Mouse (Mus musculus) stomach, postnatal 0 days (tissue): ENCODE data around the gene Vpreb1. TPM values are rescaled to one million over a fixed set of nuclear protein-coding genes. Genes with fewer than 3 reads are reported as not detected.

Experiments
- ATAC-seq: fragments of 200-750 bp; cut with Nextera tagmentation; 2 replicates; pipeline ENCODE4 v1.8.0; 2017; ENCODE audit not compliant: low FRiP score, low TSS enrichment
- DNase-seq: peaks from one replicate; pipeline ENCODE4 v3.0.0-alpha.2; 2016; ENCODE audit warnings: low spot score
- H3K27ac ChIP-seq: fragments of 300-500 bp; sonication (generic); replicated peaks from 2 replicates; pipeline ENCODE4 v1.5.1; 2014; ENCODE audit warnings: mild to moderate bottlenecking, control low read depth
- H3K27me3 ChIP-seq: fragments of 300-500 bp; sonication (generic); 2 replicates; pipeline ENCODE4 v1.6.1; 2014; ENCODE audit warnings: low read length; ENCODE audit not compliant: control insufficient read depth, insufficient read depth
- H3K36me3 ChIP-seq: fragments of 300-500 bp; sonication (generic); 2 replicates; pipeline ENCODE4 v1.6.1; 2014; ENCODE audit warnings: low read length, mixed read lengths; ENCODE audit not compliant: control insufficient read depth, insufficient read depth
- H3K4me1 ChIP-seq: fragments of 300-500 bp; sonication (generic); replicated peaks from 2 replicates; pipeline ENCODE4 v1.6.1; 2014; ENCODE audit warnings: antibody characterized with exemption; ENCODE audit not compliant: control insufficient read depth, insufficient read depth
- H3K4me2 ChIP-seq: fragments of 300-500 bp; sonication (generic); replicated peaks from 2 replicates; pipeline ENCODE4 v1.6.1; 2014; ENCODE audit warnings: low read depth, mild to moderate bottlenecking, control low read depth, moderate library complexity
- H3K4me3 ChIP-seq: fragments of 300-500 bp; sonication (generic); 2 replicates; pipeline ENCODE4 v1.5.1; 2014; ENCODE audit warnings: low read depth, low read length, control low read depth
- H3K9ac ChIP-seq: fragments of 300-500 bp; sonication (generic); 2 replicates; pipeline ENCODE4 v1.6.1; 2014; ENCODE audit warnings: mild to moderate bottlenecking, low read length, control low read depth, mixed read lengths
- H3K9me3 ChIP-seq: fragments of 300-500 bp; sonication (generic); 2 replicates; pipeline ENCODE4 v1.6.1; 2016; ENCODE audit warnings: low read length; ENCODE audit not compliant: control insufficient read depth
- CTCF ChIP-seq: IDR thresholded peaks from 2 replicates; pipeline ENCODE4 v1.5.1; 2016; ENCODE audit warnings: antibody characterized with exemption, low read depth, mild to moderate bottlenecking, moderate library complexity
- EP300 ChIP-seq: optimal IDR thresholded peaks from 2 replicates; pipeline ENCODE3; 2016; ENCODE audit warnings: antibody characterized with exemption
- WGBS: fragments of 180-500 bp; shearing (Covaris S2); extraction: QIAGEN DNeasy Blood & Tissue Kit; methylation state at CpG from one replicate; pipeline ENCODE4 v1.1.7; 2014; 5-methylcytosine and 5-hydroxymethylcytosine counted together
- polyA plus RNA-seq: library from polyadenylated mRNA; unstranded; fragments of >200 nt; fragmentation: Nextera tagmentation; extraction: Ambion mirVana; gene quantifications from 2 replicates; pipeline ENCODE4 v1.2.1, GENCODE M21; 2015

Vpreb1 gene
- polyA plus RNA-seq, 1 experiment from 2014 or later: 1.1 TPM

- no peak overlapping the region for H3K27ac ChIP-seq
- peaks cover 5% of the 10 kb centered on the region; the same call in 1 of the 2 replicates for H3K36me3 ChIP-seq
- H3K4me2 ChIP-seq: no peak overlapping the region
- DNase-seq (no peak), ATAC-seq (peak; percentile 31; the same call in 1 of the 2 replicates)
- TF ChIP-seq CTCF (no peak), EP300 (no peak)
- no peaks in the 10 kb centered on the region for H3K4me1 ChIP-seq
- H3K4me3 ChIP-seq: no peak overlapping the region
- no peaks in the 10 kb centered on the region for H3K9me3 ChIP-seq
- WGBS: 86% methylated on average over 5 of the region's 5 CpGs
- no peak overlapping the region for H3K9ac ChIP-seq
- no peaks in the 10 kb centered on the region for H3K27me3 ChIP-seq
These were observed 32.5 kb upstream of the Vpreb1 start for GRCm38 (mm10) chr16:16903188-16903587.

- DNase-seq (no peak), ATAC-seq (no peak)
- Histone ChIP-seq H3K36me3 (peaks cover 5% of the 10 kb centered on the region; the same call in 1 of the 2 replicates), H3K9ac (no peak overlapping the region), H3K9me3 (no peaks in the 10 kb centered on the region), H3K27me3 (no peaks in the 10 kb centered on the region), H3K4me3 (no peak overlapping the region), H3K4me2 (no peak overlapping the region), H3K4me1 (no peaks in the 10 kb centered on the region), H3K27ac (no peak overlapping the region)
- TF ChIP-seq CTCF (no peak), EP300 (no peak)
- 75% methylated on average over 4 of the region's 4 CpGs for WGBS
These were observed 31.7 kb upstream of the Vpreb1 start for GRCm38 (mm10) chr16:16902329-16902728.

GRCm38 (mm10) chr16:16897056-16897584 is 26.5 kb upstream of the Vpreb1 start:
- Histone ChIP-seq H3K27me3 (no peaks in the 10 kb centered on the region), H3K4me1 (no peaks in the 10 kb centered on the region), H3K36me3 (peaks cover 7% of the 10 kb centered on the region), H3K27ac (peak overlapping the region; percentile 75), H3K9ac (peak overlapping the region; percentile 45), H3K4me2 (peak overlapping the region; percentile 84), H3K9me3 (no peaks in the 10 kb centered on the region), H3K4me3 (peak overlapping the region; percentile 52)
- TF ChIP-seq EP300 (no peak), CTCF (no peak)
- WGBS: 21% methylated on average over 10 of the region's 10 CpGs
- ATAC-seq: peak; percentile 8; the same call in 1 of the 2 replicates
- no peak for DNase-seq

GRCm38 (mm10) chr16:16896382-16897055 is 25.9 kb upstream of the Vpreb1 start, which contains the start of gene Ppm1f:
Gene Ppm1f, plus strand, starts transcription at chr16:16896469.
- WGBS: under 1% methylated on average over 29 of the region's 29 CpGs
- Histone ChIP-seq H3K36me3 (peaks cover 7% of the 10 kb centered on the region), H3K4me1 (no peaks in the 10 kb centered on the region), H3K27ac (peak within 1 kb of the TSS; percentile 75), H3K27me3 (no peaks in the 10 kb centered on the region), H3K4me2 (peak within 1 kb of the TSS; percentile 84), H3K9me3 (no peaks in the 10 kb centered on the region), H3K4me3 (peak within 1 kb of the TSS; percentile 52), H3K9ac (peak within 1 kb of the TSS; percentile 45)
- DNase-seq: peak; percentile 95
- ATAC-seq: peak; percentile 93
- TF ChIP-seq CTCF: peak; percentile 99
- TF ChIP-seq EP300: no peak

- Histone ChIP-seq H3K4me1 (no peaks in the 10 kb centered on the region), H3K4me2 (no peak overlapping the region)
- ATAC-seq: no peak
These were observed 25.4 kb upstream of the Vpreb1 start for GRCm38 (mm10) chr16:16896015-16896381.

GRCm38 (mm10) chr16:16892366-16892765 is 21.7 kb upstream of the Vpreb1 start:
- Histone ChIP-seq H3K9ac (no peak overlapping the region), H3K27me3 (no peaks in the 10 kb centered on the region), H3K4me3 (no peak overlapping the region), H3K4me1 (no peaks in the 10 kb centered on the region), H3K9me3 (no peaks in the 10 kb centered on the region), H3K4me2 (no peak overlapping the region), H3K36me3 (peaks cover 33% of the 10 kb centered on the region), H3K27ac (no peak overlapping the region)
- DNase-seq (no peak), ATAC-seq (no peak)
- TF ChIP-seq EP300 (no peak), CTCF (no peak)
- 92% methylated on average over 7 of the region's 7 CpGs for WGBS

More at GRCm38 (mm10) chr16:16896015-16896381, 25.4 kb upstream of the Vpreb1 start:
- H3K27me3 ChIP-seq: no peaks in the 10 kb centered on the region
- H3K36me3 ChIP-seq: peaks cover 8% of the 10 kb centered on the region
- 30% methylated on average over 4 of the region's 4 CpGs for WGBS
- H3K4me3 ChIP-seq: no peak overlapping the region
- H3K9me3 ChIP-seq: no peaks in the 10 kb centered on the region
- peak overlapping the region; percentile 61; the same call in 1 of the 2 replicates for H3K27ac ChIP-seq
- no peak for DNase-seq
- TF ChIP-seq CTCF (no peak), EP300 (no peak)
- no peak overlapping the region for H3K9ac ChIP-seq
